Mouse (Mus musculus) heart, embryonic 15.5 days (tissue): ENCODE data around the gene Gm8126. TPM values are rescaled to one million over a fixed set of nuclear protein-coding genes. Genes with fewer than 3 reads are reported as not detected.
"Not testable (repeated sequence)": the region's sequence is repeated elsewhere in the genome, so short reads cannot be mapped to it uniquely, and the experiment has no call there.

Source experiments
- ATAC-seq: fragments of 200-750 bp; cut with Nextera tagmentation; replicated peaks from 2 replicates; pipeline ENCODE4 v1.8.0; 2017; ENCODE audit warnings: low read depth, moderate TSS enrichment; ENCODE audit not compliant: insufficient number of reproducible peaks, insufficient read depth, low FRiP score
- H3K27ac ChIP-seq: fragments of 300-500 bp; sonication (generic); 2 replicates; pipeline ENCODE4 v1.5.1; 2015; ENCODE audit warnings: mild to moderate bottlenecking, inconsistent platforms
- H3K27me3 ChIP-seq: fragments of 300-500 bp; sonication (generic); 2 replicates; pipeline ENCODE4 v1.6.1; 2015; ENCODE audit warnings: inconsistent platforms
- H3K36me3 ChIP-seq: fragments of 300-500 bp; sonication (generic); 2 replicates; pipeline ENCODE4 v1.6.1; 2015; ENCODE audit warnings: mild to moderate bottlenecking, inconsistent platforms
- H3K4me1 ChIP-seq: fragments of 300-500 bp; sonication (generic); replicated peaks from 2 replicates; pipeline ENCODE4 v1.6.1; 2015; ENCODE audit warnings: inconsistent platforms
- H3K4me2 ChIP-seq: fragments of 300-500 bp; sonication (generic); 2 replicates; pipeline ENCODE4 v1.6.1; 2015; ENCODE audit warnings: inconsistent platforms, mild to moderate bottlenecking, moderate library complexity
- H3K4me3 ChIP-seq: fragments of 300-500 bp; sonication (generic); 2 replicates; pipeline ENCODE4 v1.5.1; 2015; ENCODE audit warnings: mild to moderate bottlenecking, inconsistent platforms
- H3K9ac ChIP-seq: fragments of 300-500 bp; sonication (generic); 2 replicates; pipeline ENCODE4 v1.6.1; 2015; ENCODE audit warnings: mild to moderate bottlenecking, inconsistent platforms
- H3K9me3 ChIP-seq: fragments of 300-500 bp; sonication (generic); replicated peaks from 2 replicates; pipeline ENCODE4 v1.6.1; 2016; ENCODE audit warnings: inconsistent platforms
- WGBS: fragments of 180-500 bp; shearing (Covaris S2); methylation state at CpG from one replicate; pipeline ENCODE4 v1.1.7; 2015; ENCODE audit warnings: mixed read lengths; 5-methylcytosine and 5-hydroxymethylcytosine counted together
- polyA plus RNA-seq: library from polyadenylated mRNA; unstranded; fragments of >200 nt; fragmentation: Nextera tagmentation; extraction: Ambion mirVana; gene quantifications from 2 replicates; pipeline ENCODE4 v1.2.1, GENCODE M21; 2015

The Gm8126 gene
- polyA plus RNA-seq, 1 experiment from 2014 or later, result not detected

- not testable (repeated sequence) for ATAC-seq, H3K9me3 ChIP-seq
Observed at GRCm38 (mm10) chr14:43277468-43277867, 19.0 kb downstream of the Gm8126 start.

DNA sequence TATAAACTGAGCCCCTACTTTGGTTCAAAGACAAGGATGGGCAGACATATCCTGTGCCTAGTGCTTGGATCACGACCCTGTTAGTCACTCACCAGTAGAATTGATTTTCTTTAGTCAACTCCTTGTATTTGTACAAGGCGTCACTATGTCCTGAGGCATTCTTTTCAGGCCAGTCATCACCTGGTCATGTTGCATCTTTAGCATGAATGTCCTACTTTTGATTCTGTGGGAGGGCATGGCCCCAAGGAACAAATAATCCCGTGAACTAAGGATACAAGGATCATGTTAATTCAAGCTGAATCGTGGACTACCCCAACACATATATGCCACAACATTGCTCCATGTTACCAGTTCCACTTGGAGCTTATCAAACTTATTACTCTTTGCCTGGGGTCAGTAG, 19.7 kb downstream of the Gm8126 start:
- WGBS, result 61% methylated on average over 4 of the region's 4 CpGs
- not testable (repeated sequence) for H3K4me1 ChIP-seq, H3K4me2 ChIP-seq, H3K36me3 ChIP-seq, H3K4me3 ChIP-seq, ATAC-seq, H3K9ac ChIP-seq, H3K9me3 ChIP-seq, H3K27ac ChIP-seq, H3K27me3 ChIP-seq

More at GRCm38 (mm10) chr14:43277468-43277867, 19.0 kb downstream of the Gm8126 start:
- not testable (repeated sequence) for H3K36me3 ChIP-seq, H3K4me2 ChIP-seq, H3K4me3 ChIP-seq, H3K9ac ChIP-seq, H3K4me1 ChIP-seq, H3K27ac ChIP-seq, H3K27me3 ChIP-seq
- WGBS, result 59% methylated on average over 2 of the region's 2 CpGs

GRCm38 (mm10) chr14:43278681-43279080, 20.2 kb downstream of the Gm8126 start:
- not testable (repeated sequence) for H3K27ac ChIP-seq, H3K27me3 ChIP-seq, H3K9me3 ChIP-seq, H3K36me3 ChIP-seq, H3K9ac ChIP-seq, H3K4me3 ChIP-seq, H3K4me2 ChIP-seq, H3K4me1 ChIP-seq, ATAC-seq
- WGBS, result 79% methylated on average over 3 of the region's 3 CpGs

DNA sequence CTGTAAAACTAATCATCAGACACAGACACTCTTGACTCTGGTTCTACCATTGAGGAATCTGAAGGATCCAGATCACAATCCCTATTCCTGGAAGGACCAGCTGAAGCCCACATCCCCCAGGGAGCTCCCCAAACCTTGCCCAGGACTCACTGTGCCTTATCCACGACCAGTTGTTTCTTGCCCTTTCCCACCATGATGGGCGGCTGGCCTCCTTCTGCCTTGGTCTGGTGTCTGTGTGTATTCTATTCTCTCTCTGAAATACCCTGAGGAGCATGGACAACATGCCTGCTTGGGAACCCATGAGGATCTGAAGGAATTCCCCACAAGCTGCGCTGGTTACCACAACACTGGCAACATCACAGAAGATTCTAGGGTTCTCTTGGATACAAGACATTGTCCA, 35.1 kb downstream of the Gm8126 start, which contains the start of gene Gm8127:
TSS of gene Gm8127 (minus strand) at position 330 of the 400 bp plus-strand sequence.
- not testable (repeated sequence) for H3K4me1 ChIP-seq, H3K9me3 ChIP-seq, H3K36me3 ChIP-seq, H3K9ac ChIP-seq, H3K27ac ChIP-seq, H3K4me3 ChIP-seq, ATAC-seq, H3K27me3 ChIP-seq, H3K4me2 ChIP-seq
- WGBS, result 57% methylated on average over 3 of the region's 3 CpGs

Other genes with a start within 250 kb of the Gm8126 start
- not detected in 2 replicates for gene Gm10376, start 243.0 kb upstream of the Gm8126 start, polyA plus RNA-seq
- gene Gm8094, start 182.0 kb upstream of the Gm8126 start, polyA plus RNA-seq, result not detected in 2 replicates
- 0.14 and 0.25 TPM in 2 replicates for gene Gm8104, start 158.0 kb upstream of the Gm8126 start, polyA plus RNA-seq
- not detected in 2 replicates for gene Gm7233, start 78.8 kb upstream of the Gm8126 start, polyA plus RNA-seq
- gene Gm8122, start 23.3 kb upstream of the Gm8126 start, polyA plus RNA-seq, result not detected in 2 replicates
- not detected in 2 replicates for gene Gm9732, start 16.4 kb downstream of the Gm8126 start, polyA plus RNA-seq
- gene Gm8127, start 35.2 kb downstream of the Gm8126 start, polyA plus RNA-seq, result not detected in 2 replicates
- not detected in 2 replicates for gene 1700001F09Rik, start 89.2 kb downstream of the Gm8126 start, polyA plus RNA-seq
- not detected in 2 replicates for gene Gm8138, start 157.7 kb downstream of the Gm8126 start, polyA plus RNA-seq